Mouse (Mus musculus): ENCODE measurements at regions not wholly inside any gene's neighbourhood (a gene's known extent, or its start where the extent isn't known, plus 50 kb on each side); places are given as distances from the start of the nearest gene placed in this dataset.

DNA sequence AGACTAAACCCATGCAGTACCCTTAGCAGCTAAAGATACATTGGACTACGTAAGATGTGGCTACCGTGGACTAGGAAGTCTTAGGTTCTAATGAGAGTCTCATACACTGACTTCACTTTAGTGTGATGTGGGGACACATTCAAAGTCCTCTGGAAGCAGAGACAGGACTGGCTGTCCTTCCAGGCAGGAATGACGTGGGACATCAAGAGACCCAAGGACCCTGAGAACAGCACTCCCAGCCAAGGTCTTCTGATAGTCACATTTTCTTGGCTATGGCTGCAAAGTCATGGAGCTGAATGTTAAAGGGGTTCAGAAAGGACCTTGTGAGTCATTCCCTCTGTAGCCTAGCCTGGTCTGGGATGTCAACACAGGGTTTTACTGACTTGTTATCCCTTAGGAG, 250.6 kb upstream of the Rora start:
- TF ChIP-seq CTCF (IDR thresholded peaks at IDR 0.05; ENCODE audit: control insufficient read depth, insufficient read depth, insufficient replicate concordance, low read depth, low read length) = no peak
- no peak for TF ChIP-seq POLR2A (IDR thresholded peaks at IDR 0.05; ENCODE audit: control insufficient read depth, low read depth, low read length)

Measured in testis, adult 2 months (tissue).